Mouse (Mus musculus) cerebellum, adult 11-12 months (tissue): ENCODE data around the gene Zfp712.

Experiments used
- DNase-seq: peaks from one replicate; pipeline ENCODE4 v3.0.0; 2022

Gene Zfp712

GRCm38 (mm10) chr13:67060786-67061358, at the start of gene Zfp712:
TSS of gene Zfp712 (minus strand) at chr13:67061170.
- peak; percentile 93 for DNase-seq

DNA sequence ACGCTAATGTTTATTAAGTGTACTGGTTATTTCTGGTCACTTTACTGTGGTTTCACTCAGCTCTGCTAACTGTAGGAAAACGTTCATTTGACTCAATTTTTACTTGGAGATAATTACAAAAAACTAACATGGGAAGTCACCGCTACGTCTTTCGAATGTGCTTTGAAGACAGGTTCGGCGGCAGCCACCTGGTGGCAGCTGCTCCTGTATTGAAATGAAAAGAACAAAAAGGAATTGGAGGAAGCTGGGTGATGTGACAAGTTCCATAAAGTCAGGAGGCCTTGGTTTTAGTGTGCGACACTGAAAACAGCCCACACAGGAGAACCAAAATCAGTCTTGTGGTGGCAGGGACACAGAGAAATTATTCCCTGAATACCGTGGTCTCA, 47.8 kb upstream of the Zfp712 start:
- no peak for DNase-seq

DNA sequence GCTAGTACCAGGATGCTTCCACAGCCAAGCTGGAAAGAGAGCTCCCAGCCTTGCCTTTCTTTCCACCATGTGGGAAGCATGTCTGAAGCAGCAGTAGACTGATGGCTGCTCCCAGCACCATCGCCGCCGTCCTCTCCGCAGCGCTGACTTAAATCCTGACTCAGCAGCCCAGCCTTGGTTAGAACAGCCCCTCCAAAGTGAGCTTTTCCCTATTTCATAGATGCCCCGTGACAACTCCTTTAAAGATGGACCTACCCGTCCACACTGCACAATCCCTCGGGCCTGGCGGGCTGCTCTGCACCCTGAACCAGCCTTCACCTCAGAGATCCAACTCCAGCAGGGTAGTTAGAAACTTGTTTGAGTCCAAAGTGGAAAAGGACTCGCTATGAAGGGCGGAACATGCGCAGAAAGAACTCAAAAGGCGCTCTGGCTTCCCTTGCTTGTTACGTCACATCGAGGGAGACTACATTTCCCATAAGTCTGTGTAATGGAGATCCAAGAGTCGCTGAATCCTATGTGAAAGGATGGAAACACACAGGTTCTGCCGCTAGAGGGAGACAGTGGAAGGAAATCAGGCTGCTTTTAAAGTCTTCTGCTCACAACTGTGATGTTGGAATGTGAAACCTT, 47.3 kb upstream of the Zfp712 start, which contains the start of gene Gm28557:
Gene Gm28557, minus strand, starts transcription at position 411 of the 627 bp plus-strand sequence.
- DNase-seq: peak; percentile 91

DNA sequence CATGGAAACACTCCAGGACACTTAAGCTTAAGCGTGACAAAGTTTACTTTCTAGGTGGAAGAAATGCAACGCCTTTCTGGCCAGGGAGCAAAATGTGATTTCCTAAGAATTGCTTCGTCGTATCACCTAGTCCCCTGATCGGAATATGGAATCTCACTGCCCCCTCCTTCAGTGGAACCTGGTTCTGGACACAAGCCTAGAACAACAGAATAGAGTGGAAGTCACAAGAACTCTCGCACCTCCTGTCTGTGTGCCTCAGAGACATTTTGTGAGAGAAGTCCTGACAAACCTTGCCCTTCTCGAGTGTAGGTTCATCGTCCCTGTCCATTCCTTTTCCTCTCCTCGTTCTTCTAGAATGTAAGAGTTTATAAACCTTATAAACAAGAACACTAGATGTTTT, 46.7 kb upstream of the Zfp712 start:
- DNase-seq: peak; percentile 8

DNA sequence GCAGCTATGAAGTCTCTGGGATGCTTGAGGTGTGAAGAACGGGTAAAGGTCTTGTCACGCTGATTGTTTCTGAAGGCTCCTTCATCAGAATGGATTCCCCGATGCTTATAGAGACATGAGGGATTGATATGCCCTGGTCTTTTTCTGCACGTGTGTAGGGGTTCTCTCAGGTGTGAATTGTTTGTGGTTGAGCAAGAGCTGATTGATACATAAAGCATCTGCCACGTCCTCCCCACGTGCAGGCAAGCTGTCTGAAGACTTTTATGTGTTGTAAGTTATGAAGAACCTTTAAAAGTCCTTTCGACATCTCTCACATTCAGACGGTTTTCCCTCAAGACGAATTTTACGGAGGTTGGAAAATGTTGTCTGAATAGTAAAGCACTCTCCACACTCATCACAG, 36.9 kb upstream of the Zfp712 start, which contains the start of gene Zfp708:
Gene Zfp708, minus strand, starts transcription at position 101 of the 400 bp plus-strand sequence.
- DNase-seq: no peak

DNA sequence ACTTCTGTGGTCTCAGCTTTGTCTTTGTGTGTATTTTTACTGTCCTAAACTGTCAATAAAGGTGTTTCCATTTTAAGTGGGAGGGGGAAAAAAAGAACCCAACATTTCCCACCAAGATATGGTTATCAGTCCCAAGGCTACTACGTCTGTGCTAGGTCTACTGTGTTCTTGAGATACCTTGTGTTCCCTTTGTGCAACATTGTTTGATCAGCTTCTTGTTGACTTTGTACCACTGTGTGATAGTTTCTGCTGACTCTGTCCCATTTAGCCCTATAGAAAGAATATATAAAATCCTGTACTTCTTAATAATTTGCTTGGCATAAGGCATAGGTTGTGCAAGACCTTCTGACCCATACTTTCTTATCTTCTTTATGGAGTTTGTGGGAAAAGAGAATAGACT, 29.2 kb upstream of the Zfp712 start:
- no peak for DNase-seq

- peak; percentile 8 for DNase-seq
These were observed 21.0 kb upstream of the Zfp712 start for GRCm38 (mm10) chr13:67081946-67082345.

DNA sequence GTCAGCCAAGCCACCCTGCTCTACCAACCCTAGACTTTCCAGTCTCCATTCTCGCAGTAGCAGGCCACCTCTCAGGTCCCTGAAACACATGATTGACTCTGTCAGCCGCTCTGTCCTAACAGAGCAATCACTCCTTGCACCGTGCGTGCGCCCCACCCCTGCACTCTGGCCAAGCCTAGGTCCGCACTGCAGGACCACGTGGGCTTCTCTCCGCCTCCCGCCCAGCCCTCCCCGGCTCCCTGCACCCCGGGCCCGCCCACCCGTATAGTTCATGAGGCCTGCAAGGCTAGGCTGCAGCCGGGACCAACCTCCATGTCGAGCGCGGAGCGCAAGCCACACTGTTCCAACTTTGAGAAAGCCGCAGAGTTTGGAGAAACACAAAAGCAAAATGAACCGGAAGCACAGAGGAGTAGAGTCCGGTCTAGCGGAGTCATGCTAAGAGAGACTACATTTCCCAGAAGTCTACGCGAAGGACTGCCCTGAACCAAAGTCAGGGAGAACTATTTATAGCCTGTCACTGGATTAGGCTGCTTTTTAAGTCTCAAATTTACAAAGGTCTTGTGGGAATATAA, 20.3 kb upstream of the Zfp712 start:
- peak; percentile 73 for DNase-seq

GRCm38 (mm10) chr13:67077244-67077643, 16.3 kb upstream of the Zfp712 start:
- no peak for DNase-seq

DNA sequence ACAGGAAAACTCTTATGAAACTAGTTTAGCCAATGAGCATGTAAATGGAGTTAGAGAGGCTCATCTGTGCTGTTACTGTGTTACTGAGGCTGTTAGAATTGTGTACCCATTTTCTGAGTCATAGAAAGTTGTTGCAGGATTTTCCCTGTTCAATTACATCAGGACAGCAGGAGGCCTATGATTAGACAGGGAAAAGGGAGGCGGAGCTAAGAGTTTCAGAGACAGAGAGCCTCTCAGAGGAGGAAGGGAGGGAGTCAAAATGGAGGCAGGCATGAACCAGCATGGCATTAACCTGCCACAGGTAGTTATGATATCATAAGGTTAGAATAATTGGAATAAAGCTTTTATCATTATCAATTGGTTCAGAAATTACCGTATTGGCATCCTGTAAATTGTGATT, 11.8 kb upstream of the Zfp712 start:
- DNase-seq: no peak

GRCm38 (mm10) chr13:67065386-67065785, 4.4 kb upstream of the Zfp712 start:
- DNase-seq: no peak

GRCm38 (mm10) chr13:67062427-67062826, 1.5 kb upstream of the Zfp712 start:
- peak; percentile 14 for DNase-seq

- no peak for DNase-seq
These were observed 697 bp downstream of the Zfp712 start for GRCm38 (mm10) chr13:67060161-67060785.
